Mouse (Mus musculus): Measurements from ENCODE around the gene Mmp2. TPM values are rescaled to one million over a fixed set of nuclear protein-coding genes. Genes with fewer than 3 reads are reported as not detected.

The Mmp2 gene
- polyA plus RNA-seq, 1 experiment from 2014 or later: 34.0 TPM

DNA sequence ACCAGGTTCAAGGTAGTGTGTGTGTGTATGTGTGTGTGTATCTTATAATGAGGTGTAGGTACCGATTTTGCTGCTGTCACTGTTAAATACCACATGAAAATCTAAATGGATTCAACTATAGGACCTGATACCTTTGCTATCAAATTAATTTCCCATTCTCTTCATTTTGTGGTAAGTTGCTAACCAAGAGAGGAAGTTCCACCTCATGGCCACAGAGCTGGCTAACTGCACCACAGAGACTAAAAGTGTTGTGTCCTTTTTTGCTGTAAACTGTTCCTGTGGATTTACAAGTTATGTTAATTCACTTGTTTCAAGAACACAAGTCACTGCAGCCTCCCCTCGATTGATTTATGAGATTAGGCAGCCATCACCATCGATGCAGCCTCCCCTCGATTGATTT lies 70.7 kb downstream of the Mmp2 start:
- ATAC-seq (ENCODE audit: low FRiP score): no peak
- Histone ChIP-seq H3K27me3 (replicated peaks) (no peaks in the 10 kb centered on the region), H3K27ac (replicated peaks) (no peak overlapping the region), H3K36me3 (no peaks in the 10 kb centered on the region), H3K4me2 (no peak overlapping the region), H3K9ac (replicated peaks) (no peak overlapping the region), H3K9me3 (replicated peaks) (no peaks in the 10 kb centered on the region), H3K4me1 (peaks cover 10% of the 10 kb centered on the region), H3K4me3 (replicated peaks) (no peak overlapping the region)
- 75% methylated on average over 4 of the region's 4 CpGs for WGBS

DNA sequence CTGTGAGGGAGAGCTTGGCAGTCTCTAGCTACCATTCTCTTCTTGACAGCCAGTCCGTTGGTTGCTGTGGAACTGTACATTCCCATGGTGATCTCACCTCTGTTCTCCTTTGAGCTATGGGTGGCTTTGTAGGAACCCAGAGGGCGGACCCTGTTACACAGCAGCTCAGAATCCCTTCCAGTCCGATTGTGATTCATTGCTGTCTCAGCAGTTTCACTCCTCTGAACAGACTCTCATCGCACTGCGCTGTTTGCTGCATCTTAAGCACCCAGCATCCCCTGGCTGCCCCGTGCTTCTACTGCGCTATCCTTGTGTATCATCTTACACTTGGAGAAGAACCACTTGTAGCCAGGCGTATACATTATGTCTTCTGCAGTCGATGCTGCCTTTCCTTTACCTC lies 72.5 kb downstream of the Mmp2 start:
- H3K9me3 ChIP-seq (replicated peaks): no peaks in the 10 kb centered on the region
- no peak overlapping the region for H3K4me2 ChIP-seq
- peaks cover 18% of the 10 kb centered on the region for H3K4me1 ChIP-seq
- no peaks in the 10 kb centered on the region for H3K27me3 ChIP-seq (replicated peaks)
- no peak overlapping the region for H3K9ac ChIP-seq (replicated peaks)
- WGBS: 68% methylated on average over 9 of the region's 9 CpGs
- ATAC-seq (ENCODE audit: low FRiP score): peak; percentile 45; the same call in 1 of the 2 replicates
- H3K36me3 ChIP-seq: no peaks in the 10 kb centered on the region
- H3K27ac ChIP-seq (replicated peaks): no peak overlapping the region
- no peak overlapping the region for H3K4me3 ChIP-seq (replicated peaks)

DNA sequence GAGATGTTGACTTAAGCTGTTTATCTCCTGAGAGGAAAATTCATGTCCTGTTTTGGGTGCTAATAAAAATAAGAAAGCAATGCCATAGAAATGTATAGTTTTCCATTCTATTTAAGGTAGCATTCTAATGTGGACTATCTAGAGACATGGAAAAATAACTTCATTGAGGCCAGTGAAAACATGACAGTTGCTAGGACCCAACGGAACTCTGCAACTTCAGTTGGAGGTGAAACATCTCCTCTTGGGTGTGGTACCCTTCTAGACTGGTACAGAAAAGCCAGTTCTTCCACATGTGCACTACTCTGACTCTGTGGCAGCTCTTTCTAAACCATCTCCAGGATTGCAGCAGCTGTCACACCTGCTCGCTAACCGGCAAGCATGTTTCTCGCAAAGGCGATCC lies 74.0 kb downstream of the Mmp2 start, which contains the start of gene Capns2:
Gene Capns2 (plus strand): TSS at position 301 of the 400 bp plus-strand sequence.
- no peaks in the 10 kb centered on the region for H3K9me3 ChIP-seq (replicated peaks)
- no peak within 1 kb of the TSS for H3K27ac ChIP-seq (replicated peaks)
- H3K36me3 ChIP-seq: no peaks in the 10 kb centered on the region
- WGBS: 95% methylated on average over 5 of the region's 5 CpGs
- no peaks in the 10 kb centered on the region for H3K27me3 ChIP-seq (replicated peaks)
- peaks cover 10% of the 10 kb centered on the region; the same call in 1 of the 2 replicates for H3K4me1 ChIP-seq
- H3K4me3 ChIP-seq (replicated peaks): no peak within 1 kb of the TSS
- H3K4me2 ChIP-seq: no peak within 1 kb of the TSS
- no peak within 1 kb of the TSS for H3K9ac ChIP-seq (replicated peaks)
- ATAC-seq (ENCODE audit: low FRiP score): no peak

DNA sequence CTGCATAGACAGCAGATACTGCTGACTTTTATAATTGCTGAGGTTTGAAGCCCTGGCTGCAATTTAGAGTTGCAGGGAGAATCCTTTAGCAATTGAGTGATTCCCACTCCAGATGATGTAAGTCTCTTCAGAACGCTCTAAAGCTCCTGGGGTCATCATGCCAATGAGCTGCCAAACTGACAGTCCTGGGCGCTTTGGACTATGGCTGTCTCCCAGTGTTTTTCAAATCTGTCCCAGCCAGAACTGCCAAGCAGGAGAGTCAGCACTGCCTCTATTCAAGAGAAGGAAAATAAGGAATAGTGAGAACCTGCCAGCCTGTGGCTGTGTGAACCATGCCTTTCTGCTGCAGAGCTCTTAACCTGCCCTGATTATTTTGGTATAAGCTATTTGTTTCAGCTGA lies 75.9 kb downstream of the Mmp2 start:
- no peaks in the 10 kb centered on the region for H3K9me3 ChIP-seq (replicated peaks)
- H3K9ac ChIP-seq (replicated peaks): no peak overlapping the region
- no peak for ATAC-seq (ENCODE audit: low FRiP score)
- WGBS: 77% methylated on average over 2 of the region's 2 CpGs
- H3K27me3 ChIP-seq (replicated peaks): no peaks in the 10 kb centered on the region
- H3K36me3 ChIP-seq: no peaks in the 10 kb centered on the region
- peaks cover 10% of the 10 kb centered on the region; the same call in 1 of the 2 replicates for H3K4me1 ChIP-seq
- H3K4me2 ChIP-seq: no peak overlapping the region
- no peak overlapping the region for H3K4me3 ChIP-seq (replicated peaks)
- no peak overlapping the region for H3K27ac ChIP-seq (replicated peaks)

Other genes with a start within 250 kb of the Mmp2 start
- 1.2 and 1.3 TPM in 2 replicates for gene Irx6, start 153.0 kb upstream of the Mmp2 start, polyA plus RNA-seq (2015; fragmentation: Nextera tagmentation; extraction: Ambion mirVana)
- 12.9 and 13.1 TPM in 2 replicates for gene Lpcat2, start 28.0 kb downstream of the Mmp2 start, polyA plus RNA-seq (2015; fragmentation: Nextera tagmentation; extraction: Ambion mirVana)
- gene Capns2, start 74.1 kb downstream of the Mmp2 start, polyA plus RNA-seq (2015; fragmentation: Nextera tagmentation; extraction: Ambion mirVana): 0.46 and 0.60 TPM in 2 replicates
- 0.09 TPM in 1 of 2 replicates, not detected in the other for gene Slc6a2, start 132.8 kb downstream of the Mmp2 start, polyA plus RNA-seq (2015; fragmentation: Nextera tagmentation; extraction: Ambion mirVana)
- 0.09 and 0.14 TPM in 2 replicates for gene Ces1a, start 220.9 kb downstream of the Mmp2 start, polyA plus RNA-seq (2015; fragmentation: Nextera tagmentation; extraction: Ambion mirVana)